Mouse (Mus musculus) C2C12 (cell line): ENCODE measurements around the gene Stau1. TPM values are rescaled to one million over a fixed set of nuclear protein-coding genes. Genes with fewer than 3 reads are reported as not detected.
A peak's percentile ranks its signal among the peaks of the same experiment; 100 is the strongest.

Experiments
- H3K27me3 ChIP-seq: one replicate; pipeline ENCODE4 v1.6.1; 2011; ENCODE audit not compliant: control insufficient read depth, insufficient read depth, insufficient read length
- H3K36me3 ChIP-seq: one replicate; pipeline ENCODE4 v1.6.1; 2011; ENCODE audit not compliant: control insufficient read depth, insufficient read depth
- H3K4me3 ChIP-seq: one replicate; pipeline ENCODE4 v1.5.1; 2011; ENCODE audit warnings: mild to moderate bottlenecking, control low read depth; ENCODE audit not compliant: poor library complexity, insufficient read depth, severe bottlenecking
- H3K79me2 ChIP-seq: one replicate; pipeline ENCODE4 v1.6.1; 2011; ENCODE audit not compliant: control insufficient read depth, insufficient read depth
- H3K79me3 ChIP-seq: one replicate; pipeline ENCODE4 v1.6.1; 2011; ENCODE audit warnings: low read depth, control low read depth
- H3ac ChIP-seq: one replicate; pipeline ENCODE3; 2011; ENCODE audit warnings: low read depth; ENCODE audit not compliant: control insufficient read depth, insufficient read length
- CEBPB ChIP-seq: IDR thresholded peaks from one replicate; pipeline ENCODE4 v1.6.1; 2011; ENCODE audit warnings: low read depth, mild to moderate bottlenecking, control low read depth, moderate library complexity
- CTCF ChIP-seq: IDR thresholded peaks from one replicate; pipeline ENCODE4 v1.5.1; 2011; ENCODE audit not compliant: control insufficient read depth, insufficient read depth, insufficient read length
- FOSL1 ChIP-seq: IDR thresholded peaks from one replicate; pipeline ENCODE4 v1.8.0; 2011; ENCODE audit warnings: mild to moderate bottlenecking, low read length; ENCODE audit not compliant: poor library complexity, insufficient read depth, severe bottlenecking
- MAX ChIP-seq: IDR thresholded peaks from one replicate; pipeline ENCODE4 v1.6.1; 2011; ENCODE audit warnings: mild to moderate bottlenecking, control low read depth
- MYOD1 ChIP-seq: IDR thresholded peaks from one replicate; pipeline ENCODE4 v1.6.1; 2011; ENCODE audit warnings: low read depth; ENCODE audit not compliant: control insufficient read depth, insufficient read length
- MYOG ChIP-seq: IDR thresholded peaks from one replicate; pipeline ENCODE4 v1.6.1; 2011; ENCODE audit not compliant: control insufficient read depth, insufficient read length; ENCODE audit errors: extremely low read depth
- USF1 ChIP-seq: IDR thresholded peaks from one replicate; pipeline ENCODE4 v1.6.1; 2011; ENCODE audit warnings: low read depth, mild to moderate bottlenecking, control low read depth, moderate library complexity
- polyA plus RNA-seq: library from polyadenylated mRNA; unstranded; fragments of >200 nt; fragmentation: generic; extraction: Trizol; gene quantifications from one replicate; pipeline ENCODE4 v1.2.1, GENCODE M21; 2012; ENCODE audit warnings: missing spikeins

The Stau1 gene
- polyA plus RNA-seq, 1 experiment: 53.4 TPM

- TF ChIP-seq CTCF (no peak), MAX (peak; percentile 33)
These were observed 90.2 kb downstream of the Stau1 start, which contains the start of gene Cse1l for GRCm38 (mm10) chr2:166905711-166906522. Gene Cse1l (plus strand): TSS chr2:166906040.

DNA sequence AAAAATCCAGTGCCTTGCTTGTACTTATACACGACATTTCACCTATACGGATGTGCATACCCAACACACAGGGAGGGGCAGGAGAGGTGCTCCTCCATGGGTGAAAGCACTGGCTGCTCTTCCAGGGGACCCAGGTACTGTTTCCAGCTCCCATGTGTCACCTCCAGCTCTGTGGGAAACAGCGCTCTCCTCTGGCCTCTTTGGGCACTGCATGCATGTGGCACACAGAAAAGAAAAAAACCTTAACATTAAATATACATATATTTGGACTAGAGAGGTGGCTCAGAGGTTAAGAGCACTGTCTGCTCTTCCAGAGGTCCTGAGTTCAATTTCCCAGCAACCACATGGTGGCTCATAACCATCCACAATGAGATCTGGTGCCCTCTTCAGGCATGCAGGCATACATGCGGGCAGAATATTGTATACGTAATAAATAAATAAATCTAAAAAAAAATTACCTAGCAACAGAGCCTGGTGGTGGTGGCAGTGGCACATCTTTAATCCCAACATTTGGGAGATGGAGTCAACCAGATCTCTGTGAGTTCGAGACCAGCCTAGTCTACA is 92.3 kb downstream of the Stau1 start:
- peaks cover 13% of the 10 kb centered on the region for H3K36me3 ChIP-seq
- H3K4me3 ChIP-seq: no peak overlapping the region
- H3K79me3 ChIP-seq: peaks cover 24% of the 10 kb centered on the region
- H3K27me3 ChIP-seq: no peaks in the 10 kb centered on the region
- H3K79me2 ChIP-seq: peaks cover 31% of the 10 kb centered on the region
- TF ChIP-seq MYOD1 (no peak), MYOG (no peak), FOSL1 (no peak), CTCF (no peak), USF1 (no peak), CEBPB (no peak), MAX (no peak)
- no peak overlapping the region for H3ac ChIP-seq

More at GRCm38 (mm10) chr2:166905711-166906522, 90.2 kb downstream of the Stau1 start, which contains the start of gene Cse1l:
- peak within 1 kb of the TSS; percentile 95 for H3ac ChIP-seq
- peak within 1 kb of the TSS; percentile 69 for H3K4me3 ChIP-seq
- peaks cover 20% of the 10 kb centered on the region for H3K36me3 ChIP-seq
- H3K79me2 ChIP-seq: peaks cover 52% of the 10 kb centered on the region
- peaks cover 44% of the 10 kb centered on the region for H3K79me3 ChIP-seq
- no peaks in the 10 kb centered on the region for H3K27me3 ChIP-seq

GRCm38 (mm10) chr2:166900792-166901505 is 95.2 kb downstream of the Stau1 start:
- TF ChIP-seq USF1 (no peak), MYOD1 (no peak), CTCF (no peak), FOSL1 (no peak)
- H3K36me3 ChIP-seq: peaks cover under 1% of the 10 kb centered on the region
- no peak overlapping the region for H3ac ChIP-seq
- no peaks in the 10 kb centered on the region for H3K79me3 ChIP-seq
- H3K79me2 ChIP-seq: peaks cover 2% of the 10 kb centered on the region
- no peaks in the 10 kb centered on the region for H3K27me3 ChIP-seq
- no peak overlapping the region for H3K4me3 ChIP-seq

DNA sequence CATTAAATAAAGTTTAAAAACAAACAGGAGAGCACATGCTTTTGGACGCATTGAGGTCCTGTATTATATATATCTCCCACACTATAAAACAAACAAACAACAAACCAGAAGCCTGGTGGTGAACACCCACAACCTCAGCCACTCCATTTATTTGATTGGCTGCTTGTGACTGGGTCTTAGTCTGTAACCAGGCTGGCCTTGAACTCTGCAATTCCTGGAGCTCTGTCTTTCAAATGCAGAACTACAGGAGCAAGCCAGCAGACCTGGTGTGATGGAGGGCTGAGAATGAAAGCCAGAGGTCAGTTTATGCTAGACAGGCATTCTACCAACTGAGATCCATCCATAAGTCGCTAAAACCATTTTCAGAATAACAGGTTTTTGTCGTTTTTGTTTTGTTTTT is 96.4 kb downstream of the Stau1 start:
- H3K36me3 ChIP-seq: peaks cover 3% of the 10 kb centered on the region
- no peaks in the 10 kb centered on the region for H3K27me3 ChIP-seq
- no peak for TF ChIP-seq MYOG
- TF ChIP-seq CTCF: no peak
- TF ChIP-seq MAX: no peak
- no peak for TF ChIP-seq FOSL1
- H3K79me2 ChIP-seq: no peaks in the 10 kb centered on the region
- H3ac ChIP-seq: no peak overlapping the region
- H3K4me3 ChIP-seq: no peak overlapping the region
- H3K79me3 ChIP-seq: no peaks in the 10 kb centered on the region

DNA sequence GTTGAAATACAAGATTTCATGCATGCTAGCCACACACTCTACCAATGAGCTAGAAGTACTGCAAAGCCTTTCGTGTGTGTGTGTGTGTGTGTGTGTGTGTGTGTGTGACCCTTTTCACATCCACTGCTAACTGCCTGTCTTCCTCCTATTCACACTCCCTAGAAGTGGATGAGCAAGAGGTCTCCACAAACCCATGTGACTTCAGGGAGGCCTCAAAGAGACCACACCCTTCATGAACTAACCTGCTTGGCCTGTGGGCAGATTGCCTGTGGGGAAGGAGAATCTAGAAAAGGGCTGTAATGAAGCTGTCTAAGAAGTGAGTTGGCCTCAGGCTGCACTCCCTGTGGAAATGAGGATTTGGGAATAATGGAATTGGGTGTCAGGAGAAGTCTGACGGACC is 96.9 kb downstream of the Stau1 start:
- TF ChIP-seq MAX (no peak), MYOG (no peak), FOSL1 (no peak)
- no peaks in the 10 kb centered on the region for H3K27me3 ChIP-seq
- H3K79me3 ChIP-seq: no peaks in the 10 kb centered on the region
- peaks cover 7% of the 10 kb centered on the region for H3K36me3 ChIP-seq
- H3K4me3 ChIP-seq: no peak overlapping the region
- H3ac ChIP-seq: no peak overlapping the region
- no peaks in the 10 kb centered on the region for H3K79me2 ChIP-seq

Other genes with a start within 250 kb of the Stau1 start
- 5.3 TPM for gene Trp53rkb, start 203.8 kb downstream of the Stau1 start, polyA plus RNA-seq
- 8.2 TPM for gene Arfgef2, start 190.7 kb downstream of the Stau1 start, polyA plus RNA-seq
- 41.5 TPM for gene Cse1l, start 90.3 kb downstream of the Stau1 start, polyA plus RNA-seq
- gene Ddx27, start 18.9 kb upstream of the Stau1 start, polyA plus RNA-seq: 76.4 TPM
- gene Znfx1, start 66.7 kb upstream of the Stau1 start, polyA plus RNA-seq: 15.8 TPM
- gene Kcnb1, start 193.9 kb upstream of the Stau1 start, polyA plus RNA-seq: not detected
- gene Ptgis, start 244.3 kb upstream of the Stau1 start, polyA plus RNA-seq: 78.8 TPM